Mouse (Mus musculus) cerebral cortex, adult 2 months (tissue): ENCODE data around the gene Macrod2.

Experiments
- WGBS: fragments of 180-500 bp; shearing (Covaris S2); methylation state at CpG from one replicate; pipeline ENCODE4 v1.1.7; 2018; 5-methylcytosine and 5-hydroxymethylcytosine counted together

The Macrod2 gene

GRCm38 (mm10) chr2:142286761-142287160, 1891.7 kb downstream of the Macrod2 start:
- 64% methylated on average over 1 of the region's 1 CpGs for WGBS

- WGBS, result 58% methylated on average over 4 of the region's 4 CpGs
Observed at GRCm38 (mm10) chr2:142294831-142295230, 1899.7 kb downstream of the Macrod2 start.

GRCm38 (mm10) chr2:142303098-142303911, 1908.2 kb downstream of the Macrod2 start:
- WGBS, result 62% methylated on average over 2 of the region's 2 CpGs

- WGBS, result 73% methylated on average over 2 of the region's 2 CpGs
Observed at GRCm38 (mm10) chr2:142303912-142304182, 1908.7 kb downstream of the Macrod2 start.

GRCm38 (mm10) chr2:142323158-142323557, 1928.0 kb downstream of the Macrod2 start:
- WGBS, result 62% methylated on average over 3 of the region's 3 CpGs

GRCm38 (mm10) chr2:142326737-142327136, 1931.6 kb downstream of the Macrod2 start:
- WGBS, result 84% methylated on average over 3 of the region's 3 CpGs

- WGBS, result 54% methylated on average over 7 of the region's 7 CpGs
Observed at GRCm38 (mm10) chr2:142329761-142330160, 1934.7 kb downstream of the Macrod2 start.

GRCm38 (mm10) chr2:142334441-142335102, 1939.5 kb downstream of the Macrod2 start:
- WGBS, result 20% methylated on average over 7 of the region's 7 CpGs

GRCm38 (mm10) chr2:142335103-142335999, 1940.2 kb downstream of the Macrod2 start:
- 52% methylated on average over 10 of the region's 10 CpGs for WGBS

- 82% methylated on average over 1 of the region's 2 CpGs for WGBS
Observed at GRCm38 (mm10) chr2:142344021-142344420, 1948.9 kb downstream of the Macrod2 start.

- 86% methylated on average over 2 of the region's 2 CpGs for WGBS
Observed at GRCm38 (mm10) chr2:142344758-142345157, 1949.6 kb downstream of the Macrod2 start.

- 32% methylated on average over 5 of the region's 5 CpGs for WGBS
Observed at GRCm38 (mm10) chr2:142362888-142363287, 1967.8 kb downstream of the Macrod2 start.

- WGBS, result 38% methylated on average over 3 of the region's 3 CpGs
Observed at GRCm38 (mm10) chr2:142373978-142374377, 1978.9 kb downstream of the Macrod2 start.

GRCm38 (mm10) chr2:142380563-142380962, 1985.5 kb downstream of the Macrod2 start:
- WGBS, result 72% methylated on average over 2 of the region's 2 CpGs

- WGBS, result 96% methylated on average over 2 of the region's 2 CpGs
Observed at GRCm38 (mm10) chr2:142381081-142381579, 1986.0 kb downstream of the Macrod2 start.

- WGBS, result 83% methylated on average over 1 of the region's 1 CpGs
Observed at GRCm38 (mm10) chr2:142399490-142399889, 2004.4 kb downstream of the Macrod2 start.

GRCm38 (mm10) chr2:142400781-142401180, 2005.7 kb downstream of the Macrod2 start:
- WGBS, result 42% methylated on average over 4 of the region's 4 CpGs

GRCm38 (mm10) chr2:142401359-142401758, 2006.2 kb downstream of the Macrod2 start:
- WGBS, result 84% methylated on average over 3 of the region's 3 CpGs

GRCm38 (mm10) chr2:142404321-142404720, 2009.2 kb downstream of the Macrod2 start:
- WGBS, result 54% methylated on average over 6 of the region's 6 CpGs

GRCm38 (mm10) chr2:142433126-142433525, 2038.0 kb downstream of the Macrod2 start:
- 72% methylated on average over 7 of the region's 7 CpGs for WGBS

GRCm38 (mm10) chr2:142434731-142435130, 2039.6 kb downstream of the Macrod2 start:
- WGBS, result 94% methylated on average over 4 of the region's 4 CpGs
